Mouse (Mus musculus) E14TG2a.4 (cell line): ENCODE data around the gene Clcnka.

ENCODE experiments used
- H3K27me3 ChIP-seq: 2 replicates; pipeline ENCODE4 v1.6.1; 2014; ENCODE audit warnings: low read length, control low read depth; ENCODE audit not compliant: insufficient read depth
- H3K36me3 ChIP-seq: 2 replicates; pipeline ENCODE4 v1.6.1; 2014; ENCODE audit warnings: low read length, control low read depth; ENCODE audit not compliant: insufficient read depth
- H3K4me1 ChIP-seq: replicated peaks from 2 replicates; pipeline ENCODE4 v1.6.1; 2014; ENCODE audit warnings: low read depth, low read length, control low read depth
- H3K4me3 ChIP-seq: replicated peaks from 2 replicates; pipeline ENCODE4 v1.5.1; 2014; ENCODE audit warnings: mild to moderate bottlenecking, low read length
- H3K9me3 ChIP-seq: 2 replicates; pipeline ENCODE4 v1.6.1; 2014; ENCODE audit warnings: low read length, control low read depth
- CTCF ChIP-seq: conservative IDR thresholded peaks from 2 replicates; pipeline ENCODE4 v1.5.1; 2014; ENCODE audit warnings: low read length
- NANOG ChIP-seq: IDR thresholded peaks from 2 replicates; pipeline ENCODE4 v1.6.1; 2014; ENCODE audit warnings: borderline replicate concordance, low read length, mixed read lengths
- POU5F1 ChIP-seq: IDR thresholded peaks from 2 replicates; pipeline ENCODE4 v1.6.1; 2014; ENCODE audit warnings: low read length, borderline replicate concordance

Gene Clcnka

DNA sequence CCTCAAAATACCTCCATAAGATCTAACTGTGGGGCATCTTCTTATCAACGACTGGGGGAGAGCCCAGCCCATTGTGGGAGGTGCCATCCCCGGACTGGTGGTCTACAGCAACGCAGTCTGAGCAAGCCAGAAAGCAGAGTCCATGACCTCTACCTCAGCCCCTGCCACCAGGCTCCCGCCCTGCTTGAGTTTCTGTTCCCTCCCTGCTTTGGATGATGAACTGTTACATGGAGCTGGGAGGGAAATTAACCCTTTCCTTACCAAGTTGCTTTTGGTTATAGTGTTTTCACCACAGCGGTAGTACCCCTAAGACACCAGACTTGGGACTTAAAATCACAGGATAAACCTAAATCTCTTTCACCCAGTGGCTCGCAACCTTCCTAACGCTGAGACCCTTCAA is 46.6 kb downstream of the Clcnka start:
- H3K4me3 ChIP-seq: 0 out of 2 replicates have a peak overlapping the region, but pooled peaks have one; percentile 20
- no peaks in the 10 kb centered on the region for H3K27me3 ChIP-seq
- no peaks in the 10 kb centered on the region for H3K9me3 ChIP-seq
- TF ChIP-seq NANOG (no peak), CTCF (no peak), POU5F1 (no peak)
- no peaks in the 10 kb centered on the region for H3K36me3 ChIP-seq
- peaks cover 73% of the 10 kb centered on the region for H3K4me1 ChIP-seq

DNA sequence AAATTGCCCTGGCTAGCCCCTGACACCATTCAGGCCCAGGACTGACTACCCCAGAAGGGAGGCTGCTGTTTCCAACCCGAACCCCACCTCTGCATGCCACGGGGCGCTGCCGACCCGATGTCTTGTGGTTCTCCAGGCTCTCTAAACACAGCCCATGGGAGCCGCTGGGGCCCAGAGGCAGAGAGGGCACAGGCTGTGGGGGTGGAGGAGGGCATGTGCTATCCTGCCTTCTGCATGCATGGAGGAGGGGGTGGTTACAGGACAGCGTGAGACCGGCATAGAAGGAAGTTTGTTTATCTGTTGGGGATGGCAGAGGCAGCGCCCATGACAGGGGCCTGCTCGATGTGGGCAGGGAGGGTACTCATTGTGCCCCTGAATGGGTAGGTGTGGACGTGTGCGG is 48.5 kb downstream of the Clcnka start:
- H3K27me3 ChIP-seq: no peaks in the 10 kb centered on the region

DNA sequence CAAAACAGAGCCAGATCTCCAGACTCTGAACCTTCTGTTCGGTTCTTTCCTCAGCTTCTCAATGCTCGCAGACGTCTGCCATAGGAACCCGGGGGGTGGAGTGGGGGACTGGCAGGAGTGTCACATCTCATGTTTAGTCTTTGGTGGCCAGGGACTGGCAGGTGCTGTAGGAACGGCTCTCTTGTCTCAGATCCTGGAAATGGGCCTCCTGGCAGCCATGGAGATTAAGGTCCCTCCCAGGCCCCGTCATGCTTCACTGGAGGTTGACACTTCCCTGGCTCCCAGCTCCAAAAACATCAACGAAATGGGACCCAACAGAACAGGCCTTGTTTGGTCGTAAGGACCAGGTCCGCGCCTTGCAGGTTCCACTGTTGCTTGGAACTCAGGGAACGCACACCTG is 49.9 kb downstream of the Clcnka start:
- Histone ChIP-seq H3K36me3 (no peaks in the 10 kb centered on the region), H3K4me3 (no peak overlapping the region), H3K27me3 (no peaks in the 10 kb centered on the region), H3K4me1 (peaks cover 69% of the 10 kb centered on the region), H3K9me3 (no peaks in the 10 kb centered on the region)
- no peak for TF ChIP-seq POU5F1
- TF ChIP-seq CTCF: no peak
- no peak for TF ChIP-seq NANOG

More for the DNA sequence above, 48.5 kb downstream of the Clcnka start:
- H3K36me3 ChIP-seq: no peaks in the 10 kb centered on the region
- peaks cover 75% of the 10 kb centered on the region for H3K4me1 ChIP-seq
- no peak for TF ChIP-seq NANOG
- no peak for TF ChIP-seq CTCF
- no peak for TF ChIP-seq POU5F1
- H3K9me3 ChIP-seq: no peaks in the 10 kb centered on the region
- peak overlapping the region; percentile 41 for H3K4me3 ChIP-seq

DNA sequence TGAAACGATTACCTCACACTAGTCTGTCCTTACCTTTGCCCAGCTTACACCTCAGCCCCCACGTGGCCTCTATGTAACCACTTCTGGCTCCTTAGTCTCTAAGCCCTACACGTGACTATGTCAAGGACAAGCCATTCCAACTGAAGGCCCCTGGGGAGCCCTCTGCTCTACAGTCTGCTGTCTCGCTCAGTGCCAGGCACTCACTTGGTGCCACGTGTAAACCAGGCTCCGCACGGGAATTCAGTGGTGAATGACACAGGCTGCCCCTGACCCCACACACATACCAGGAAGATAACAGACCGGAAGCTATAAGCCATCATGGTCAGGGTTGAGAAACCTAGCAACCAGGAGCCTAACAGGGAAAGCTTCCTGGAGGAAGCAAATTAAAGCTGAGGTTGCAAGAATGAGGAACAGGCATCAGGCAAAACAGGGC is 51.1 kb downstream of the Clcnka start:
- Histone ChIP-seq H3K4me1 (peaks cover 61% of the 10 kb centered on the region), H3K36me3 (no peaks in the 10 kb centered on the region), H3K9me3 (no peaks in the 10 kb centered on the region), H3K4me3 (peak overlapping the region; percentile 32; the same call in 1 of the 2 replicates), H3K27me3 (no peaks in the 10 kb centered on the region)
- TF ChIP-seq NANOG (no peak), POU5F1 (no peak), CTCF (no peak)

DNA sequence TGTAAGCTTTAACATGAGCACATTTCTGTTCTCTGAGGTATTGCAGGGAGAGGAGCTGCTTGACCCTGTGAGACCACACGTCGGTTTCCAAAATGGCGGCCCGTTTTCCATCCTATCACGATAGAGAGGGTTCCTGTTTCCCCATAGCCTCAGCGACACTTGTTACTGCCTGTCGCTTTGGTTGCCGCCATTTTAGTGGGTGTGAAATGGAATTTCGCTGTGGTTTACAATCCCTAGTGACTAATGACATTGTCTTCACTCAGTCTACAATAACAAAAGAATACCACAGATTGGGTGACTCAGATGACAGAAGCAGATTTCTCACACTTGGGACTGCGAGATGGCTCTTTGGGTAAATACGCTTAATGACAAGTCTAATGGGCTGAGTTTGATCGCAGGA is 53.3 kb downstream of the Clcnka start:
- Histone ChIP-seq H3K36me3 (no peaks in the 10 kb centered on the region), H3K9me3 (no peaks in the 10 kb centered on the region)
- TF ChIP-seq CTCF (no peak), NANOG (no peak), POU5F1 (no peak)

DNA sequence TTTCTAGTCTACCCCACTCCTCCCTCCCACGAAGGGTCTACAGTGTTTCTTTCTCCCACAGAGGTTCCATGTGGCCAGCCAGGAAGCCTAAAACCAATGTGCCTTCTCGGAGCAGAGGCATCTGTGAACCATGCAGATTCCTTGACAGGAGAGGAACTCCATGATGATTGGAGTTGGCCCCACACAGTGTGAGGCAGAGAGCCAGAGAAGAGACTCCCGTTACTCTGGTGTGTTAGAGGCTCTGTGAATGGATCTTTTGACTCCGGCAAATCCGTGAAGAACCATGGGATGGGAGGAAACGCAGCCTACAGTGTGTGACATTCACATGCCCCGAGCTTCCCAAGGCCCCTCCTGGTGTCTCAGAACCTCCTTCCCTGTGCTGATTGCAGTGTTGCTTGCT is 55.0 kb downstream of the Clcnka start:
- TF ChIP-seq NANOG (no peak), POU5F1 (no peak), CTCF (no peak)
- Histone ChIP-seq H3K36me3 (no peaks in the 10 kb centered on the region), H3K4me3 (no peak overlapping the region), H3K9me3 (no peaks in the 10 kb centered on the region), H3K4me1 (peaks cover 64% of the 10 kb centered on the region), H3K27me3 (no peaks in the 10 kb centered on the region)

More for the DNA sequence above, 53.3 kb downstream of the Clcnka start:
- no peak overlapping the region for H3K4me3 ChIP-seq
- no peaks in the 10 kb centered on the region for H3K27me3 ChIP-seq
- peaks cover 62% of the 10 kb centered on the region for H3K4me1 ChIP-seq

DNA sequence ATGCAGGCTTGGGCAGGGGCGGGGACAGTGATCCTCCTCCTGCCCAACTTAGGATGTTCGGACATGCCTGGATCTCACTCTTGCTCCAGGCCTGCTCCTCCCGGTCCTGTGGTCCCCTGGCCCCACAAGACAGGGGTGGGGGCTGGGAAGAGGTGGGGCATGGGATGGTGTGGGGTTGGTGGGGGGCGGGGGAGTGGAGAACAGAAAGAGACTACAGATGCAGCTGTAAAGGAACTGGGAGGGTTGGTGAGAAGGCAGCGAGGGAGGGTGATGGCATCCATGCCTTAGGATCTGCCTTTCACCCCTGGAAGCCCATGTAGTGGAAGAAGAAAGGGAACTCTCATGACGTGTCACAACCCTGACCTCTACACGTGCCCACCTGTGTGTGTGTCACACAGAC is 57.0 kb downstream of the Clcnka start:
- peaks cover 59% of the 10 kb centered on the region for H3K4me1 ChIP-seq
- no peaks in the 10 kb centered on the region for H3K9me3 ChIP-seq
- H3K4me3 ChIP-seq: 0 out of 2 replicates have a peak overlapping the region, but pooled peaks have one; percentile 17
- no peak for TF ChIP-seq NANOG
- no peak for TF ChIP-seq CTCF
- no peak for TF ChIP-seq POU5F1
- H3K27me3 ChIP-seq: no peaks in the 10 kb centered on the region
- H3K36me3 ChIP-seq: no peaks in the 10 kb centered on the region

DNA sequence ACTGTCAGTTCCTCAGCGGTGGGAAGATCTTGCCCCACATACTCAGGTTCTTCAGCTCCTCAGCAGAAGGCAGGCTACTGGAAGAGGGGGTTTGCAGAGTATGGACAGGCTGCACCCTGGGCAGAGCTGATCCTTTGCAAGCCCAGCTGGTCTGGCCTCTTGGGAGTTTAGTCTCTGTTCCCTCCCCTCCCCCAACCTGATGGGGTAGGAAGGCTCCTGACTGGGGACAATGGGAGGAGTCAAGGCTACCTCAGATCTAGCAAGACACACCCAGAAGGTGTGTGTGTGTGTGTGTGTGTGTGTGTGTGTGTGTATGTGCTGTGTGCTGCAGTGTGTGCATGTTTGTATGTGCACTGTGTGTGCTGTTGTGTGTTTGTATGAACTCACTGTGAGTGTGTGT is 59.7 kb downstream of the Clcnka start:
- H3K27me3 ChIP-seq: no peaks in the 10 kb centered on the region
- no peaks in the 10 kb centered on the region for H3K9me3 ChIP-seq
- peaks cover 78% of the 10 kb centered on the region for H3K4me1 ChIP-seq
- no peak for TF ChIP-seq NANOG
- no peak for TF ChIP-seq CTCF
- no peak for TF ChIP-seq POU5F1
- H3K4me3 ChIP-seq: peak overlapping the region; percentile 64
- no peaks in the 10 kb centered on the region for H3K36me3 ChIP-seq

DNA sequence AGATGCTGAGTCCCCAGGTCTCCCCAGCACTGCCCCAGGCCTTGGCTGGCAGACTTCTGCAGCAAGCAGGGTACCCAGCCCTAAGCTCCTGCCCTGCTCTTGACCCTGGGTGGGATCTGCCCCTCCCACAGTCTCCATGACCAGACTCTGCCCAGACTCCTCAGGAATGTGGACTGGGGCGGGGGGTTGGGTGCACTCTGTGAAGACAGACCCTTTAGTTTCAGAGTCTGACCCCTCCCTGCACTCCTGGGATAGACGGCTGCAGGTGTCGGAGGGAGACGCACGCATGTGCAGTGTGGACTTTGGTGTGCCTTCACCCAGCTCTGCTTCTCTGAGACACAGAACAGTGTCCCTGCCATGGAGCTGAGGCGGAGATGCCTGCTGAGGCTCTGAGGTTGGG is 60.5 kb downstream of the Clcnka start:
- TF ChIP-seq POU5F1 (no peak), CTCF (no peak), NANOG (no peak)
- H3K27me3 ChIP-seq: peaks cover 5% of the 10 kb centered on the region; the same call in 1 of the 2 replicates
- H3K9me3 ChIP-seq: no peaks in the 10 kb centered on the region
- no peaks in the 10 kb centered on the region for H3K36me3 ChIP-seq
- H3K4me3 ChIP-seq: peak overlapping the region; percentile 64
- H3K4me1 ChIP-seq: peaks cover 87% of the 10 kb centered on the region
